Mouse (Mus musculus) heart, adult 2 months (tissue): Measurements from ENCODE around the gene BC005624. TPM values are rescaled to one million over a fixed set of nuclear protein-coding genes. Genes with fewer than 3 reads are reported as not detected.

Experiments used
- DNase-seq, 2 experiments: peaks; one replicate each; pipeline ENCODE4 v3.0.0; 2021
- H3K27ac ChIP-seq: fragments of 200-600 bp; 2 replicates; pipeline ENCODE4 v1.8.1; 2022
- H3K27me3 ChIP-seq: fragments of 200-500 bp; 2 replicates; pipeline ENCODE4 v1.6.1; 2012; ENCODE audit warnings: mild to moderate bottlenecking, low read length, inconsistent platforms, mixed read lengths; ENCODE audit not compliant: control insufficient read depth, insufficient read depth
- H3K36me3 ChIP-seq: fragments of 200-500 bp; 2 replicates; pipeline ENCODE4 v1.6.1; 2012; ENCODE audit warnings: low read length, inconsistent platforms; ENCODE audit not compliant: control insufficient read depth, insufficient read depth
- H3K4me1 ChIP-seq: fragments of 200-500 bp; 2 replicates; pipeline ENCODE4 v1.6.1; 2011; ENCODE audit warnings: low read length; ENCODE audit not compliant: control insufficient read depth, insufficient read depth
- H3K4me3 ChIP-seq: fragments of 200-600 bp; 2 replicates; pipeline ENCODE4 v1.8.1; 2022
- H3K79me2 ChIP-seq: fragments of 200-500 bp; replicated peaks from 2 replicates; pipeline ENCODE4 v1.6.1; 2012; ENCODE audit warnings: mild to moderate bottlenecking, inconsistent platforms, low read length, moderate library complexity, mixed read lengths; ENCODE audit not compliant: control insufficient read depth, insufficient read depth
- H3K9ac ChIP-seq: fragments of 200-500 bp; 2 replicates; pipeline ENCODE4 v1.6.1; 2012; ENCODE audit warnings: low read depth, mild to moderate bottlenecking, control low read depth, inconsistent platforms, low read length, mixed read lengths
- CTCF ChIP-seq: fragments of 200-600 bp; IDR thresholded peaks from 2 replicates; pipeline ENCODE4 v1.8.1; 2022; ENCODE audit warnings: antibody characterized with exemption, mild to moderate bottlenecking, moderate library complexity
- EP300 ChIP-seq: fragments of 200-500 bp; IDR thresholded peaks from 2 replicates; pipeline ENCODE4 v1.6.1; 2011; ENCODE audit warnings: low read depth, low read length, control low read depth; ENCODE audit not compliant: insufficient read depth
- POLR2A ChIP-seq: fragments of 200-500 bp; IDR thresholded peaks from 2 replicates; pipeline ENCODE4 v1.6.1; 2011; ENCODE audit warnings: mild to moderate bottlenecking, low read depth, low read length, control low read depth; ENCODE audit not compliant: insufficient read depth
- WGBS: fragments of 180-500 bp; shearing (Covaris S2); methylation state at CpG from one replicate; pipeline ENCODE4 v1.1.7; 2018; 5-methylcytosine and 5-hydroxymethylcytosine counted together
- intact Hi-C: fragments of 180-260 bp; cut with DNase I; formaldehyde crosslinking; loops from one replicate; pipeline ENCODE4 v1.15.1; 2025
- polyA plus RNA-seq: library from polyadenylated mRNA; depleted of rRNA; stranded (reverse); fragments of >200 nt; gene quantifications from 2 replicates; pipeline ENCODE4 v1.2.3, GENCODE M21; 2012
- total RNA-seq, 2 experiments: library from RNA; stranded (reverse); gene quantifications; 2 replicates each; pipeline ENCODE4 v1.2.3; 2021

The BC005624 gene
- total and polyA plus RNA-seq, 3 experiments = 14.7 to 21.7 (median 20.6) TPM

DNA sequence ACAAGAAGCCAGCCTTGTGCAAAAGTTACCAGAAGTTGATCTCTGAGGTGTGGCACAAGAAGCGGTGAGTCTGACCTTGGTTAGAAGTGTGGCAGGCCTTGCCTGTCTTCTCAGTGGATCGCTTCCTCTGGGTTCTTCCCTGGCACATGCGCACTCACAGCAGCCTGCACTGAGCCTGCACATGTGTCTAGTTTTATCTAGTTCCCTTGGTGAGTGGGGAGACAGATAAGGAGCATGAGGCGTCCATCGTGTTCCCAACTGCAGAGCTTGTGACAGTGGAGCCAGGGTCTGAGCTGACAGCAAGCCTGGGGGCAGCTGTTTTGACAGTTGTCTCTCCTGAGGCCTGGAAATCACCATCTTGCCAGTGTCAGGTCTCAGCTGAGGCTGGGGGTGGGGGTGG, 24.4 kb upstream of the BC005624 start:
- Histone ChIP-seq H3K9ac (no peak overlapping the region), H3K4me1 (0 out of 2 replicates have a peak, but pooled peaks cover 1% of the 10 kb centered on the region), H3K4me3 (no peak overlapping the region), H3K27me3 (no peaks in the 10 kb centered on the region), H3K79me2 (no peaks in the 10 kb centered on the region), H3K27ac (peak overlapping the region; percentile 55), H3K36me3 (no peaks in the 10 kb centered on the region)
- intact Hi-C loops = no loop called here
- 20% methylated on average over 5 of the region's 5 CpGs for WGBS
- DNase-seq = peak; percentile 45 to 70
- TF ChIP-seq CTCF (no peak), POLR2A (peak; percentile 57; the same call in 1 of the 2 replicates), EP300 (peak; percentile 81)

DNA sequence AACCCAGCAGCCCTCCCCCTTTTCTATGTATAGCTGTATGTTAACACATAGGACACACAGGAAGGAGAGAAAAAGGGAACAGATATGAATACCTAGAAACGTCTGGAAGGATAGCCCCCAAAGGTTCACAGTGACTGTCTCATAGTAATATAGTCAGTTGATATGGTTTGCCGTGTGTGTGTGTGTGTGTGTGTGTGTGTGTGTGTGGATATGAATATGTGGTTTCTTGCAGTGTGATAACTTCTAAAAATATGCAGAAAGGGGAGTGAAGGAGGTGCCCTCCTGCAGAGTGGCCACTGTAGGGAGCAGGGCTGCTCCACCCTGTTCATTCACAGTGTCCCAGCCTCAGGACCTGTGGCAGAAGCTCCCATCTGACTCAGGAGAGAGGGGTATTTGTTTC, 23.5 kb upstream of the BC005624 start:
- Histone ChIP-seq H3K9ac (no peak overlapping the region), H3K36me3 (no peaks in the 10 kb centered on the region), H3K4me3 (no peak overlapping the region), H3K27me3 (no peaks in the 10 kb centered on the region), H3K4me1 (0 out of 2 replicates have a peak, but pooled peaks cover 1% of the 10 kb centered on the region), H3K79me2 (no peaks in the 10 kb centered on the region), H3K27ac (no peak overlapping the region)
- WGBS = 43% methylated on average over 2 of the region's 2 CpGs
- no peak for DNase-seq
- intact Hi-C loops = no loop called here
- TF ChIP-seq EP300 (no peak), CTCF (no peak), POLR2A (no peak)

DNA sequence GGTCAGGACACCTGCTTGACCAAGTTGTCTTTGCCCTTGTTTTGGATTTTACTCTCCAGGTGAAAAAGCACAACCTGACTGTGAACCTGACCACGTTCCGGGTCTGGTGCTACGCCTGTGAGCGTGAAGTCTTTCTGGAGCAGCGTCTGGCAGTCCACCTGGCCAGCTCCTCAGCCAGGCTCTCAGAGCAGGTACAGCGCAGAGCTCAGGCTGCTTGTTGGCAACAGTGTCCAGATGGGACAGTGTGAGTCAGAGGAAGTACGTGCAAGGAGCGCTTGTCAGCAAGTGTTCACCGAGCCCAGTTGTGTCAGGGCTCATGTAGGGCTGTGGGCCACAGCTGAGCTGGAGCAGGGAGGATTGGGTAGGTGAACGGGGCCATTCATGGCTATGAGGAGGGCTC, 20.9 kb upstream of the BC005624 start:
- Histone ChIP-seq H3K4me3 (no peak overlapping the region), H3K36me3 (no peaks in the 10 kb centered on the region), H3K27ac (no peak overlapping the region), H3K27me3 (no peaks in the 10 kb centered on the region), H3K9ac (no peak overlapping the region), H3K79me2 (no peaks in the 10 kb centered on the region), H3K4me1 (0 out of 2 replicates have a peak, but pooled peaks cover 1% of the 10 kb centered on the region)
- intact Hi-C loops = no loop called here
- DNase-seq = no peak
- TF ChIP-seq CTCF = no peak
- WGBS = 85% methylated on average over 10 of the region's 10 CpGs

DNA sequence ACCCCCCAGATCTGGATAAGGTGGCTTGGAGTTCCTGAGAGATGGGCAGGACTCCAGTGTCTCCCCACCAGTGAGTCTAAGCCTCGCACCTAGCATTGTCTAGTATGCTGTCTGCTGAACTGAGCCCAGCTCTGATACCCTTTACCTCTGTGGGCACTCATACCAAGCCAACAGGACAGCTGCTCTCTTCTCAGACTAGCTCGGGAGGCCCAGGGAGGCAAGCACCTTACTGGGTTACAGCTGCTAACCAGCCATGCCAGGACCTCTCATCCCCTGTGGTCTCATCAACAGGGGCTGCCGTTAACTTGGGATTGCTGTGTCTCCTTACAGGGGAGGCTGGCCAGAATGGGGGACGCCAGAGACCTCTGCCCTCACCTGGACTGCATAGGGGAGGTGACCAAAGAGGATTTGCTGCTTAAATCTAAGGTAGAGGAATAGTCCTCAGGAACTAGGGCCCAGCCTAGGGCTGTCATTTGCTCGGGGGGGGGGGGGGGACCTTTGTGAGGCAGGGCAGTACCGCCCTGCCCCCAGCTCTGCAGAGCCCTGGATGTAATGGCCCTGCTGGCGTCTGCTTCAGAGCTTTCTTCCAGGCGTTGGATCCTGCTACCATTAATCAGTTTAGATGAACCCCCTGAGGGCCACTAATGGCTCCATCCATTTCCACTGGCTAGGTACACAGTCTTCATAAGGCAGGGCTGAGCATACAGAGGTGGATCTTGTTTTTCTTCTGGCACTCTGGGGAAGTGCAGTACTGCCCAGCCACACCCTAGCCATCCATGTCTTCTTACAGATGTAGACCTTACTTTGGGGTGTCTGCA, 16.7 kb upstream of the BC005624 start:
- DNase-seq = no peak
- 84% methylated on average over 8 of the region's 8 CpGs for WGBS
- intact Hi-C loops = no loop called here
- TF ChIP-seq CTCF = no peak
- TF ChIP-seq POLR2A = no peak
- no peak for TF ChIP-seq EP300
- H3K9ac ChIP-seq = no peak overlapping the region
- no peaks in the 10 kb centered on the region for H3K36me3 ChIP-seq
- H3K27ac ChIP-seq = no peak overlapping the region
- H3K27me3 ChIP-seq = no peaks in the 10 kb centered on the region
- H3K79me2 ChIP-seq = no peaks in the 10 kb centered on the region
- no peak overlapping the region for H3K4me3 ChIP-seq
- no peaks in the 10 kb centered on the region for H3K4me1 ChIP-seq

DNA sequence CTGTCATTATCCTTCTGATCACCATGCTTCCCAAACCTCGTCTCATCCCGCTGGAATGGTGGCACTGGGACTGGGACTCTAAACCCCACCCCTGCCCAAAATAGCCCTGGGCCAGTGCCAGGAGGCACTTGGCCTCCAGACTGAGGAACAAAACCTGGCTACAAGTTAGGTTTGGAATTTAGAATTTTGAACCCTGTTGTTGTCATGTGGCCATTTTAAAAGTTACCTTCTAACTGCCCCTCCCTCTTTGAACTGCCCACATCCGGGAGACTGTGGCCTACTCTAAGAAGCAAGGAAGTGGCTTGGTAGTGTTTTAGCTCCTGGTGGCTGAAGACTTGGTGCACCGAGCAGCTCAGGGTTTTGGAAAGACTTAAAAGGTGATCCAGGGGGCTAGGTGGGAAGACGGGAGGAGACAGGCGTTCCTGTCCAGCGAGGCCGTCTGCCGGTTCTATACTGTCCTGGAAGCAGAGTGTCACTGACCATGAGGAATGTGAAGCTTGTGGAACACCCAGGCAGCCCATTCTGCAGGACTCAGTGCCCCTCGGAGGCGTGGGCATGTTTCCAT, 13.5 kb upstream of the BC005624 start:
- peak overlapping the region; percentile 43 for H3K9ac ChIP-seq
- 57% methylated on average over 11 of the region's 11 CpGs for WGBS
- intact Hi-C loops = no loop called here

DNA sequence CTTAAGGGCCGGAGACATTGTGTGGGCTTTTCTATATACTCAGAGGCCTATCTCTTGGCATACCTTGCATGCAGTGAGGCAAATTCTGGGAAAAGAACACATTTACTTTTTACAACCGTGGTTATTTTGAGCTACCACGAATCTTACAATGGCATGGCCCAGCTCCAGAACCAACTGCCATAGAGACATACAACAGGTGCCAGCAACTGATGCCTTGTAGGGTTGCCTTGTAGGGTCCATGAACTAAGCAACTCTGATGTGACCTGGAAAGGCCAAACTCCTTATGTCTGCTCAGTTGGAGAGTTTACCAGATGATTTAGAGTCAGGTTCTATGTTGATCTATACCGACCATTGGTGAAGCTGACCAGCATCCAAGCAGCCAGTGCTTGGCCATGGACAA, 12.9 kb upstream of the BC005624 start:
- no peak for DNase-seq
- Histone ChIP-seq H3K4me3 (no peak overlapping the region), H3K9ac (no peak overlapping the region), H3K79me2 (no peaks in the 10 kb centered on the region), H3K36me3 (no peaks in the 10 kb centered on the region), H3K27ac (peak overlapping the region; percentile 84; the same call in 1 of the 2 replicates), H3K27me3 (no peaks in the 10 kb centered on the region), H3K4me1 (no peaks in the 10 kb centered on the region)
- intact Hi-C loops = no loop called here
- TF ChIP-seq POLR2A (no peak), EP300 (no peak), CTCF (no peak)
- 67% methylated on average over 4 of the region's 4 CpGs for WGBS

More for the DNA sequence above, 13.5 kb upstream of the BC005624 start:
- Histone ChIP-seq H3K36me3 (no peaks in the 10 kb centered on the region), H3K27me3 (no peaks in the 10 kb centered on the region), H3K27ac (peak overlapping the region; percentile 84), H3K79me2 (no peaks in the 10 kb centered on the region), H3K4me1 (no peaks in the 10 kb centered on the region), H3K4me3 (peak overlapping the region; percentile 46)
- peak; percentile 68 to 69 for DNase-seq
- TF ChIP-seq CTCF (no peak), POLR2A (peak; percentile 33; the same call in 1 of the 2 replicates)
